Mouse (Mus musculus) E14TG2a.4 (cell line): ENCODE results near the gene Fam50b.

ENCODE experiments used
- CTCF ChIP-seq: conservative IDR thresholded peaks from 2 replicates; pipeline ENCODE4 v1.5.1; 2014; ENCODE audit warnings: low read length
- POU5F1 ChIP-seq: IDR thresholded peaks from 2 replicates; pipeline ENCODE4 v1.6.1; 2014; ENCODE audit warnings: low read length, borderline replicate concordance

DNA sequence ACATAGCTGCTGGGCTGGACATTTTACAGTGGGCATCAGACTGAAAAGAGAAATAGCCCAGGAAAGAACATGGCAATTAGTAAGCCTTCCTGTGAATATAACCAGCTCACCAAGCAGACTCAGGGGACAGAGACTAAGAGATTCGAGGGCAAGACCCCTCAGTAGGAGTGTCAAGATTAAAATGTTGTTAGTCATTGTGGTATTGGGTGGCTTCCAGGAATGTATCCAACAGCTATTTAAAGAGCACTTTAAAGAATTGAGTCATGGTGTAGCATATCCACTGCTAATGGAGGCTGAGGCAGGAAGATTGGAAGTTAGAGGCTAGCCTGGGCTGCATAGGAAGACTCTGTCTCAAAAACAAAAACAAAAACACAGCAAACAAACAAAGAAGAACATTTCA lies 870 bp upstream of the Fam50b start:
- TF ChIP-seq CTCF, result no peak
- TF ChIP-seq POU5F1, result no peak
